1 mouse cellular context compared by ENCODE assay signal in the genomic region with DNA sequence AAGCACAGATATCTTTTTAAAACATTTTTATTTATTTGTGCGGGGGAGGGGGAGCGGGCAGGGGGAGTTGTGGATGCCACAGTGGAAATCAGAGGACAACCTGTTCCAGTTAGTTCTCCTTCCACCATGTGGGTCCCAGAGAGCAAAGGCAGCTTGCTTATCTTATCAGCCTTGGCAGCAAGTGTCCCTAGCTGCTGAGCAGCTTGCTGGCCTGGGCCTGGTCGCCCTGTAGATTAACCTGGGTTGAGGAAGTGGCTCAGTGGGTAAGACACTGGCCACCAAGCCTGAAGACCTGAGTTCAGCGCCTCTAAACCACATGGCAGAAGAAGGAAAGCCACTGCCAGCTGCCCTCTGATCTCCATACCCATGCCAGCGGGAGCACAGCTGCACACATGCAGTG.
TF ChIP-seq lines count a peak whose summit lies in the region.

No protein-coding gene starts in this region.

TF ChIP-seq in MEL, 35 proteins besides CTCF, POLR2A, EP300 and RAD21 (continued from another document):
- TF ChIP-seq TCF12 (IDR thresholded peaks at IDR 0.05; ENCODE audit: low read depth, low read length) (peak; percentile 91), SIN3A (IDR thresholded peaks at IDR 0.05; ENCODE audit: low read length) (peak; percentile 44; the same call in 1 of the 2 replicates), TAL1 (IDR thresholded peaks at IDR 0.05; ENCODE audit: low read length) (peak; percentile 84), POLR2AphosphoS5 (IDR thresholded peaks at IDR 0.05; ENCODE audit: borderline replicate concordance, low read depth, low read length) (no peak), TBP (IDR thresholded peaks at IDR 0.05; ENCODE audit: low read depth, low read length) (0 out of 2 replicates have a peak, but pooled peaks have one; percentile 14), ETS1 (IDR thresholded peaks at IDR 0.05; ENCODE audit: low read depth, low read length) (peak; percentile 62; the same call in 1 of the 2 replicates), RCOR1 (IDR thresholded peaks at IDR 0.05; ENCODE audit: low read depth, low read length) (peak; percentile 72)
TF ChIP-seq in MEL: peak in this region for 11.
